Mouse (Mus musculus) testis, adult 2 months (tissue): ENCODE measurements around the gene Tbx2.

ENCODE experiments used
- CTCF ChIP-seq: fragments of 200-500 bp; IDR thresholded peaks from 2 replicates; pipeline ENCODE4 v1.5.1; 2012; ENCODE audit warnings: low read depth, mild to moderate bottlenecking, inconsistent platforms, low read length, moderate library complexity; ENCODE audit not compliant: control insufficient read depth, insufficient read depth, insufficient replicate concordance
- POLR2A ChIP-seq: fragments of 200-500 bp; IDR thresholded peaks from 2 replicates; pipeline ENCODE4 v1.6.1; 2012; ENCODE audit warnings: low read depth, mild to moderate bottlenecking, inconsistent platforms, low read length, moderate library complexity; ENCODE audit not compliant: control insufficient read depth

DNA sequence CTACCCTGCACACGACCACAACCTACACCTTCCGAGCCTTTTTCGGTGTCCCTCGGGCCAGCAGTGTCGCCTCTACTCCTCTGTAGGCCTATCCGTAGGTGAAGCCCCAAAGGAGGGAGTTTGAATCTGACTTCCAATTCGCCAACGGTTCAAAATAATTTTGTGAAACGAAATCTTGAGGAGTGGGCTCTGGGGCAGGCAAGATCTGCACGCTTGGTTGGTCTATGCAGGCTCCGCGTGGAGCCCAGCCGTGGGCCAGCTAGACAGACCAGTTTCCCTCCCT, 58.2 kb downstream of the Tbx2 start:
- TF ChIP-seq CTCF: no peak
- TF ChIP-seq POLR2A: no peak
